Mouse (Mus musculus): ENCODE data around the gene Zfp408. TPM values are rescaled to one million over a fixed set of nuclear protein-coding genes. Genes with fewer than 3 reads are reported as not detected.
"Not testable (repeated sequence)": the region's sequence is repeated elsewhere in the genome, so short reads cannot be mapped to it uniquely, and the experiment has no call there.

Gene Zfp408
- polyA plus RNA-seq, 1 experiment from 2014 or later = 7.9 TPM

GRCm38 (mm10) chr2:91631826-91632225 lies 17.8 kb downstream of the Zfp408 start:
- Histone ChIP-seq H3K4me2 (ENCODE audit: low read depth, low read length) (no peak overlapping the region), H3K9me3 (ENCODE audit: control insufficient read depth, low read length) (no peaks in the 10 kb centered on the region), H3K27me3 (replicated peaks; ENCODE audit: control insufficient read depth, insufficient read depth, low read length) (no peaks in the 10 kb centered on the region), H3K4me1 (ENCODE audit: control insufficient read depth, insufficient read depth, low read length) (0 out of 2 replicates have a peak, but pooled peaks cover 3% of the 10 kb centered on the region), H3K36me3 (ENCODE audit: control insufficient read depth, insufficient read depth, low read length) (no peaks in the 10 kb centered on the region), H3K4me3 (ENCODE audit: low read length) (no peak overlapping the region), H3K27ac (ENCODE audit: low read length) (no peak overlapping the region), H3K9ac (ENCODE audit: low read depth, low read length) (no peak overlapping the region)
- ATAC-seq = no peak
- WGBS = 82% methylated on average over 5 of the region's 5 CpGs

DNA sequence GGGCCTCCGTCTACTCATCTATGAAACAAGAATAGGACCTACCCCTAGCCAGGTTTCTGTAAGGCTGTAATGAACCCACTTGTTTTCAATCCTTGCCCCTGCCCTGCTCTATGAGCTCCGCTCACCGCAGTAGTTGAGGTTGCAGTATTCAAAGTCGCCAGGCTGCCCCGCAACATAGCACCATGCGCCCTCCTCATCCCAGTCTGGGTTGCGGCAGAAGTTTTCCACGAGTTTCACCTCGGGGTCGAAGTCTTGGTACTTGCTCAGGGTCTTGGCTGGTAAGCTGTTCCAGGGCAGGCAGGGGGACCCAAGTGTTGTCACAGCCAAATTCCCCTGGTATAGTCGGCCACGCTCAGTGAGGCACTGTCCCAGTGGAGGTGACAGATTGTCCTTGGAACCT lies 19.2 kb downstream of the Zfp408 start:
- Histone ChIP-seq H3K9me3 (ENCODE audit: control insufficient read depth, low read length) (no peaks in the 10 kb centered on the region), H3K4me1 (ENCODE audit: control insufficient read depth, insufficient read depth, low read length) (no peaks in the 10 kb centered on the region), H3K27ac (ENCODE audit: low read length) (no peak overlapping the region), H3K4me2 (ENCODE audit: low read depth, low read length) (no peak overlapping the region), H3K9ac (ENCODE audit: low read depth, low read length) (no peak overlapping the region), H3K36me3 (ENCODE audit: control insufficient read depth, insufficient read depth, low read length) (no peaks in the 10 kb centered on the region), H3K27me3 (replicated peaks; ENCODE audit: control insufficient read depth, insufficient read depth, low read length) (no peaks in the 10 kb centered on the region), H3K4me3 (ENCODE audit: low read length) (no peak overlapping the region)
- ATAC-seq = no peak
- WGBS = 92% methylated on average over 12 of the region's 12 CpGs

DNA sequence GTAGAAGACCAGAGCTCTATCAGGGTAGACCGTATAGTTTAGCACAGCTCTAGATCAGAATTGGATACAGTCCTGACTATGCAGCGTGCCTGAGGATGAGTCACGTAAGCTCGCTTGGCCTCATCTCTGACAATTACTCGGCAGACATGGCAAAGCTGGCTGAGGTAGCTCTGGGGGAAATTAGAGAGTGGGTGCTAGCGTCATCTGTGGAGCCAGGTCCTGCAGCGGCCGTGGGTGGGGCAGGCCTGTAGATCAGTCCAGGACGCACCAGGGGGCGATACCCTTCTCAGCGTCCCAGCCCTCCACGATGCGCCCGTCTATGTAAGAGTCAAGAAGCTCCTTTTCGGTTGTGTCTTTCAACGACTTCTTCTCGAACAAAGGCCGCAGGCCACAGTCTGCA lies 19.9 kb downstream of the Zfp408 start:
- no peaks in the 10 kb centered on the region for H3K36me3 ChIP-seq (ENCODE audit: control insufficient read depth, insufficient read depth, low read length)
- no peaks in the 10 kb centered on the region for H3K27me3 ChIP-seq (replicated peaks; ENCODE audit: control insufficient read depth, insufficient read depth, low read length)
- no peak for ATAC-seq
- no peak overlapping the region for H3K27ac ChIP-seq (ENCODE audit: low read length)
- H3K9ac ChIP-seq (ENCODE audit: low read depth, low read length) = no peak overlapping the region
- H3K9me3 ChIP-seq (ENCODE audit: control insufficient read depth, low read length) = no peaks in the 10 kb centered on the region
- 85% methylated on average over 18 of the region's 18 CpGs for WGBS
- H3K4me1 ChIP-seq (ENCODE audit: control insufficient read depth, insufficient read depth, low read length) = no peaks in the 10 kb centered on the region
- no peak overlapping the region for H3K4me3 ChIP-seq (ENCODE audit: low read length)
- no peak overlapping the region for H3K4me2 ChIP-seq (ENCODE audit: low read depth, low read length)

GRCm38 (mm10) chr2:91628171-91628570 lies 21.4 kb downstream of the Zfp408 start:
- Histone ChIP-seq H3K9me3 (ENCODE audit: control insufficient read depth, low read length) (no peaks in the 10 kb centered on the region), H3K27me3 (replicated peaks; ENCODE audit: control insufficient read depth, insufficient read depth, low read length) (no peaks in the 10 kb centered on the region), H3K4me2 (ENCODE audit: low read depth, low read length) (no peak overlapping the region), H3K4me3 (ENCODE audit: low read length) (no peak overlapping the region), H3K9ac (ENCODE audit: low read depth, low read length) (no peak overlapping the region), H3K4me1 (ENCODE audit: control insufficient read depth, insufficient read depth, low read length) (no peaks in the 10 kb centered on the region), H3K27ac (ENCODE audit: low read length) (no peak overlapping the region), H3K36me3 (ENCODE audit: control insufficient read depth, insufficient read depth, low read length) (no peaks in the 10 kb centered on the region)
- WGBS = 92% methylated on average over 8 of the region's 8 CpGs
- no peak for ATAC-seq

DNA sequence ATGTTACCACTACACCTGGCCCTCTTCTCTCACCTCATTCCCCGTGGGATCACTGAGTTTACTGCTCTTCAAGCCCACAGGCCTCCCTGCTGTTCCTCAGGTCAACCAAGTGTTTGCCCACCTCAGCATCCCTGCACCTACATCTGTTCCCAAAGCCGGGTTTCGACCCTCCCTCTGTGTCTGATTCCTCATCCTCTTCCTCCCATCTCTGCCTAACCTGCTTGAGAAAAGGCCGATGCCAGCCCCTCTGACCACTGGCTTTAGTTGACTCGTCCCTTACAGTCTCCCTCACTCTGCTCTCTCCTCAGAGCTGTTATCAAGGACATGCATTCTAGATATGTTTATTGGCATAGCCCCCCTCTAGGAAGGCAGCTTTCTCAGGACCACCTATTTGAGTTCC lies 22.1 kb downstream of the Zfp408 start:
- Histone ChIP-seq H3K9me3 (ENCODE audit: control insufficient read depth, low read length) (no peaks in the 10 kb centered on the region), H3K4me1 (ENCODE audit: control insufficient read depth, insufficient read depth, low read length) (no peaks in the 10 kb centered on the region), H3K36me3 (ENCODE audit: control insufficient read depth, insufficient read depth, low read length) (no peaks in the 10 kb centered on the region), H3K4me3 (ENCODE audit: low read length) (no peak overlapping the region), H3K27me3 (replicated peaks; ENCODE audit: control insufficient read depth, insufficient read depth, low read length) (no peaks in the 10 kb centered on the region), H3K9ac (ENCODE audit: low read depth, low read length) (no peak overlapping the region), H3K4me2 (ENCODE audit: low read depth, low read length) (no peak overlapping the region), H3K27ac (ENCODE audit: low read length) (no peak overlapping the region)
- no peak for ATAC-seq
- WGBS = 69% methylated on average over 5 of the region's 5 CpGs

DNA sequence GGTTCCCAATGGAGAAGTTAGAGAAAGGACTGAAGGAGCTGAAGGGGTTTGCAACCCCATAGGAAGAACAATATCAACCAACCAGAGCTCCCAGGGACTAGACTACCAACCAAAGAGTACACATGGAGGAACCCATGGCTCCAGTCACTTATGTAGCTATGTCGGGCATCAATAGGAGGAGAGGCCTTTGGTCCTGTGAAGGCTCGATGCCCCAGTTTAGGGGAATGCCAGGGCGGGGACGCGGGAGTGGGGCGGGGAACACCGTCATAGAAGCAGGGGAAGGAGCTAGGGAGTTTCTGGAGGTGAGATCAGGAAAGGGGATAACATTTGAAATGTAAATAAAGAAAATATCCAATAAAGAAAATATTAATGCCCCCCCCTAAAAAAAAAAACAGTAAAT lies 26.2 kb downstream of the Zfp408 start:
- H3K9ac ChIP-seq (ENCODE audit: low read depth, low read length); H3K4me1 ChIP-seq (ENCODE audit: control insufficient read depth, insufficient read depth, low read length); H3K27ac ChIP-seq (ENCODE audit: low read length); ATAC-seq; H3K9me3 ChIP-seq (ENCODE audit: control insufficient read depth, low read length); H3K27me3 ChIP-seq (replicated peaks; ENCODE audit: control insufficient read depth, insufficient read depth, low read length); H3K4me2 ChIP-seq (ENCODE audit: low read depth, low read length); H3K4me3 ChIP-seq (ENCODE audit: low read length): not testable (repeated sequence)
- H3K36me3 ChIP-seq (ENCODE audit: control insufficient read depth, insufficient read depth, low read length) = peaks cover 18% of the 10 kb centered on the region
- WGBS = 94% methylated on average over 7 of the region's 7 CpGs

GRCm38 (mm10) chr2:91622356-91622755 lies 27.2 kb downstream of the Zfp408 start:
- no peak for ATAC-seq

DNA sequence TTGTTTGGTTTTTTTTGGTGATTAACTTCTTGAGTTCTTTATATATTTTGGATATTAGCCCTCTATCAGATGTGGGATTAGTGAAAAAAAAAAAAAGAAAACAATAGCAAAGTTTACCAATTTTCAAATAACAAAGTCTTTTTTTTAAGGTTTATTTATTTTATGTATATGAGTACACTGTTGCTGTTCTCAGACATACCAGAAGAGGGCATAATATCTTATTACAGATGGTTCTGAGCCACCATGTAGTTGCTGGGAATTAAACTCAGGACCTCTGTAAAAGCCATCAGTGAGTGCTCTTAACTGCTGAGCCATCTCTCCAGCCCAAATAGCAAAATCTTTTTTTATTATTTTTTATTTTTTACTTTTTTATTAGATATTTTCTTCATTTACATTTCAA lies 40.2 kb downstream of the Zfp408 start:
- not testable (repeated sequence) for H3K4me2 ChIP-seq (ENCODE audit: low read depth, low read length); ATAC-seq; H3K27me3 ChIP-seq (replicated peaks; ENCODE audit: control insufficient read depth, insufficient read depth, low read length); H3K9ac ChIP-seq (ENCODE audit: low read depth, low read length); H3K4me3 ChIP-seq (ENCODE audit: low read length); H3K9me3 ChIP-seq (ENCODE audit: control insufficient read depth, low read length); H3K4me1 ChIP-seq (ENCODE audit: control insufficient read depth, insufficient read depth, low read length); H3K27ac ChIP-seq (ENCODE audit: low read length)
- peaks cover 13% of the 10 kb centered on the region for H3K36me3 ChIP-seq (ENCODE audit: control insufficient read depth, insufficient read depth, low read length)

More at GRCm38 (mm10) chr2:91622356-91622755, 27.2 kb downstream of the Zfp408 start:
- WGBS = 90% methylated on average over 5 of the region's 5 CpGs
- Histone ChIP-seq H3K4me1 (ENCODE audit: control insufficient read depth, insufficient read depth, low read length) (no peaks in the 10 kb centered on the region), H3K9ac (ENCODE audit: low read depth, low read length) (no peak overlapping the region), H3K27me3 (replicated peaks; ENCODE audit: control insufficient read depth, insufficient read depth, low read length) (no peaks in the 10 kb centered on the region), H3K27ac (ENCODE audit: low read length) (no peak overlapping the region), H3K4me2 (ENCODE audit: low read depth, low read length) (no peak overlapping the region), H3K9me3 (ENCODE audit: control insufficient read depth, low read length) (no peaks in the 10 kb centered on the region), H3K4me3 (ENCODE audit: low read length) (no peak overlapping the region), H3K36me3 (ENCODE audit: control insufficient read depth, insufficient read depth, low read length) (peaks cover 18% of the 10 kb centered on the region)

GRCm38 (mm10) chr2:91602389-91602788 lies 47.2 kb downstream of the Zfp408 start:
- peaks cover 16% of the 10 kb centered on the region for H3K36me3 ChIP-seq (ENCODE audit: control insufficient read depth, insufficient read depth, low read length)
- no peak for ATAC-seq

GRCm38 (mm10) chr2:91600475-91600874 lies 49.1 kb downstream of the Zfp408 start:
- H3K4me2 ChIP-seq (ENCODE audit: low read depth, low read length) = no peak overlapping the region
- no peak overlapping the region for H3K9ac ChIP-seq (ENCODE audit: low read depth, low read length)
- WGBS = 96% methylated on average over 4 of the region's 4 CpGs
- H3K36me3 ChIP-seq (ENCODE audit: control insufficient read depth, insufficient read depth, low read length) = peaks cover 17% of the 10 kb centered on the region
- no peaks in the 10 kb centered on the region for H3K9me3 ChIP-seq (ENCODE audit: control insufficient read depth, low read length)
- no peaks in the 10 kb centered on the region for H3K27me3 ChIP-seq (replicated peaks; ENCODE audit: control insufficient read depth, insufficient read depth, low read length)
- H3K4me3 ChIP-seq (ENCODE audit: low read length) = no peak overlapping the region
- no peaks in the 10 kb centered on the region for H3K4me1 ChIP-seq (ENCODE audit: control insufficient read depth, insufficient read depth, low read length)
- no peak overlapping the region for H3K27ac ChIP-seq (ENCODE audit: low read length)
- ATAC-seq = no peak

More at GRCm38 (mm10) chr2:91602389-91602788, 47.2 kb downstream of the Zfp408 start:
- H3K9ac ChIP-seq (ENCODE audit: low read depth, low read length) = no peak overlapping the region
- no peaks in the 10 kb centered on the region for H3K9me3 ChIP-seq (ENCODE audit: control insufficient read depth, low read length)
- WGBS = 89% methylated on average over 4 of the region's 4 CpGs
- no peak overlapping the region for H3K4me2 ChIP-seq (ENCODE audit: low read depth, low read length)
- no peak overlapping the region for H3K4me3 ChIP-seq (ENCODE audit: low read length)
- H3K4me1 ChIP-seq (ENCODE audit: control insufficient read depth, insufficient read depth, low read length) = no peaks in the 10 kb centered on the region
- H3K27me3 ChIP-seq (replicated peaks; ENCODE audit: control insufficient read depth, insufficient read depth, low read length) = no peaks in the 10 kb centered on the region
- no peak overlapping the region for H3K27ac ChIP-seq (ENCODE audit: low read length)
